Mouse (Mus musculus): Measurements from ENCODE around the gene Tmem63b.

DNA sequence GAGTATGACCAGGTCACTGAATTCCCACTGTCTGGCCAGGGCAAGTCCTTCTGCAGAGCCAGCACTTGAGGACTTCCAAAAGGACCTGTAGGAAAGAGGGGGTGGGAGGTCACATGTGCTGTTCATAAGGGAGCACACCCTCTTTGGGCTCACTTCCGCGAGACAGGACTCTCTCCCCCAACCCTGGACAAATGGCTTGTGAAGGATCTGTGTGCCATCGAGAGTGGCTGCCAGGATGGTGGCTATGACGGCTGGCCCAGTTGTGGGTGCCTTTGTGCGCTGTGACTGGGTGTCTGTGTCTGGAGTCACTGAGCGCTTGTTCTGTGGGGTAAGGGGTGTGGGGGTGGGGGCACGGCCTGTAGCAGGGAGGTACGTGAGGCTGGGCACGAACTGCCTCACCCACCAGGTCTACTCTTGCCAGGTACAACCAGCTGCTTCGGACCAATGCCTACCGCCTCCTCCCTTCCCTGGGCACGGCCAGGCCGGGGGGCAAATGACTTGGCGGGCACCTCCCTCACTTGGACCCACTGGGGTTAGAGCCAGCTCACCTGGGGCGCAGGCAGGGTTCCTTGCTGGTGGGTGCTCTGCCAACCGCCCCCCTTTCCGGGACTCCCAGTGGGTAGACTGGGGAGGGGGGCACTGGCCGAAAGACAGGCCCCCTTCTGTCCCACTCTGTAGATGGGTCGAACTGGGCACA, 46.5 kb upstream of the Tmem63b start:
- TF ChIP-seq CTCF (IDR thresholded peaks at IDR 0.05; ENCODE audit: borderline replicate concordance, control insufficient read depth, extremely low read depth, insufficient read depth, low read length, poor library complexity) = no peak
- TF ChIP-seq POLR2A (IDR thresholded peaks at IDR 0.05; ENCODE audit: control insufficient read depth, extremely low read depth, insufficient read depth, low read length, poor library complexity) = no peak
